ENCODE assay signal across 23 mouse cellular contexts in the genomic region with DNA sequence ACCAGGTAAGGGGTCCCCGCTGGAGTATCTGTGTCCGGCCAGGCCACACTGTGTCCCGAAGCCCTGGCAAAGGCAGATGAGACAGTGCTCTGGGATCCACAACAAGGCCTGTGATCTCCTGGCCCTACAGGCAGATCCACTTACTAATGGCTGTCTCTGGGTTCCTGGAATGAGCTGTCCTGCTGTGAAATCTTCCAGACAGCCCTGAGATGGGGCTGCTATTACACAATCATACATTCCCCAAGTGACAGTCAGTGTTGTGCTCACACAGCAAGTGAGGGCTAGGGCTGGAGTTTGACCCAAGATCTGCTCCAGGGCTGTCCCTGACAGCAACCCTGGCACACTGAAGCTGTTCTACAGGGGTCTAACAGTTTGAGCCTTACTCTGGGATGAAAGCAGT. TPM values are rescaled to one million over a fixed set of nuclear protein-coding genes. Genes with fewer than 3 reads are reported as not detected.
DNase-seq lines count a peak whose midpoint lies in the region; ATAC-seq and TF ChIP-seq lines count a peak whose summit lies in the region.
"Had no signal": no experiment of that assay in that cellular context is flagged by ENCODE, and none has a peak within 500 bp of the region (broad histone marks: within the 10 kb centered on the region; RNA-seq: fewer than 3 reads in every experiment).

No protein-coding gene starts in this region.

- TF ChIP-seq CTCF in lung, postnatal 0 days (IDR thresholded peaks at IDR 0.05) = no peak
- no peak for TF ChIP-seq CTCF in embryonic fibroblast, embryonic 13.5 days (IDR thresholded peaks at IDR 0.05; ENCODE audit: borderline replicate concordance, insufficient read depth, low read length)

- H3K9me3 ChIP-seq in lung, postnatal 0 days (ENCODE audit: low read length) = no peaks in the 10 kb centered on the region
- H3K9me3 ChIP-seq: embryonic facial prominence, embryonic 15.5 days; forebrain, embryonic 13.5 days; hindbrain, embryonic 12.5 days; limb, embryonic 13.5 days; midbrain, embryonic 10.5 days; neural tube, embryonic 12.5 days; stomach, embryonic 15.5 days had no signal

- 95% methylated on average over 3 of the region's 3 CpGs for WGBS in lung, postnatal 0 days

- no peak overlapping the region for H3K4me3 ChIP-seq in lung, postnatal 0 days (ENCODE audit: low read depth, low read length)
- H3K4me3 ChIP-seq in embryonic fibroblast, embryonic 13.5 days (ENCODE audit: insufficient read depth, low read length) = no peak overlapping the region
- H3K4me3 ChIP-seq: embryonic facial prominence, embryonic 15.5 days; forebrain, embryonic 13.5 days; hindbrain, embryonic 12.5 days; layer of hippocampus, adult 2 months; limb, embryonic 13.5 days; midbrain, embryonic 10.5 days; neural tube, embryonic 12.5 days; stomach, embryonic 15.5 days had no signal

- no peak overlapping the region for H3K4me2 ChIP-seq in lung, postnatal 0 days (replicated peaks; ENCODE audit: low read depth, low read length)
- H3K4me2 ChIP-seq: embryonic facial prominence, embryonic 15.5 days; forebrain, embryonic 13.5 days; hindbrain, embryonic 12.5 days; limb, embryonic 13.5 days; neural tube, embryonic 12.5 days; stomach, embryonic 15.5 days had no signal

- DNase-seq in adrenal gland, adult 2 months = peak; percentile 79
- DNase-seq in adrenal gland, postnatal 25 days = no peak
- DNase-seq in lung, postnatal 0 days (ENCODE audit: low spot score) = peak; percentile 82
- DNase-seq in lung, postnatal 10 days = no peak
- no peak for DNase-seq in spleen, adult 18-20 months
- no peak for DNase-seq in urinary bladder, postnatal 4 days (ENCODE audit: low spot score in 2 of 2)
- DNase-seq in heart, adult 8-10 months (ENCODE audit: low spot score) = no peak
- DNase-seq: cerebellum, postnatal 10 days; embryo, embryonic 11 days; heart, adult 18-20 months had no signal

- peak; percentile 67 for ATAC-seq in lung, postnatal 0 days
- ATAC-seq: forebrain, embryonic 13.5 days; inflammation-experienced regulatory T-cells, adult 6 months had no signal

- no peak overlapping the region for H3K27ac ChIP-seq in lung, postnatal 0 days (ENCODE audit: low read length)
- H3K27ac ChIP-seq in embryonic fibroblast, embryonic 13.5 days (ENCODE audit: insufficient read depth, low read length) = peak overlapping the region; percentile 13; the same call in 1 of the 2 replicates
- H3K27ac ChIP-seq: embryonic facial prominence, embryonic 15.5 days; forebrain, embryonic 13.5 days; hindbrain, embryonic 12.5 days; kidney, postnatal 0 days; layer of hippocampus, adult 2 months; limb, embryonic 13.5 days; midbrain, embryonic 10.5 days; neural tube, embryonic 12.5 days; stomach, embryonic 15.5 days had no signal

- TF ChIP-seq POLR2A in embryonic fibroblast, embryonic 13.5 days (IDR thresholded peaks at IDR 0.05; ENCODE audit: low read depth, low read length) = no peak

- H3K9ac ChIP-seq in lung, postnatal 0 days (replicated peaks; ENCODE audit: low read depth) = no peak overlapping the region
- H3K9ac ChIP-seq: embryonic facial prominence, embryonic 15.5 days; forebrain, embryonic 13.5 days; hindbrain, embryonic 12.5 days; limb, embryonic 13.5 days; neural tube, embryonic 12.5 days; stomach, embryonic 15.5 days had no signal

- no peaks in the 10 kb centered on the region for H3K4me1 ChIP-seq in lung, postnatal 0 days (ENCODE audit: insufficient read depth, low read depth, low read length)
- no peaks in the 10 kb centered on the region for H3K4me1 ChIP-seq in embryonic fibroblast, embryonic 13.5 days (ENCODE audit: control insufficient read depth, insufficient read depth, low read length)
- H3K4me1 ChIP-seq: forebrain, embryonic 13.5 days had no signal

- H3K27me3 ChIP-seq in lung, postnatal 0 days (replicated peaks; ENCODE audit: insufficient read depth, low read length) = no peaks in the 10 kb centered on the region
- H3K27me3 ChIP-seq: embryonic facial prominence, embryonic 15.5 days; forebrain, embryonic 13.5 days; hindbrain, embryonic 12.5 days; limb, embryonic 13.5 days; neural tube, embryonic 12.5 days; stomach, embryonic 15.5 days had no signal

- no peak for TF ChIP-seq EP300 in lung, postnatal 0 days (IDR thresholded peaks at IDR 0.05)

- peaks cover 8% of the 10 kb centered on the region; the same call in 1 of the 2 replicates for H3K36me3 ChIP-seq in lung, postnatal 0 days (ENCODE audit: insufficient read depth, low read length)

RNA-seq across cellular contexts. Expression of a gene that starts 18.1 kb away (rescaled TPM):
- 10 to 100 TPM in 1 of 2 experiments, 1 to 10 TPM in 1; 7.5 to 13.9 TPM for total RNA-seq in adrenal gland, adult 2 months (2021)
- polyA plus RNA-seq in adrenal gland, adult 2 months (2012; rRNA removed) = 45.7 and 48.2 TPM in 2 replicates
- 12.5 and 15.4 TPM in 2 replicates for total RNA-seq in adrenal gland, postnatal 25 days (2021)
- polyA plus RNA-seq in lung, postnatal 0 days (2015; fragmentation: Nextera tagmentation; extraction: Ambion mirVana) = 12.6 and 15.6 TPM in 2 replicates
- 20.2 and 26.4 TPM in 2 replicates for polyA plus RNA-seq in embryonic fibroblast, embryonic 13.5 days (2011; ENCODE audit: insufficient read length, low read depth, missing spikeins)
- 1 to 10 TPM; 5.5 to 6.0 (median 5.8) TPM for total RNA-seq in heart, adult 8-10 months (2022)

RNA-seq across cellular contexts. Expression of a gene that starts 27.1 kb away (rescaled TPM):
- 10 to 100 TPM; 69.7 to 74.7 TPM for total RNA-seq in adrenal gland, adult 2 months (2021)
- 131 and 132 TPM in 2 replicates for polyA plus RNA-seq in adrenal gland, adult 2 months (2012; rRNA removed)
- 83.6 and 96.8 TPM in 2 replicates for total RNA-seq in adrenal gland, postnatal 25 days (2021)
- 62.8 and 68.7 TPM in 2 replicates for polyA plus RNA-seq in lung, postnatal 0 days (2015; fragmentation: Nextera tagmentation; extraction: Ambion mirVana)
- 77.9 and 82.0 TPM in 2 replicates for polyA plus RNA-seq in embryonic fibroblast, embryonic 13.5 days (2011; ENCODE audit: insufficient read length, low read depth, missing spikeins)
- total RNA-seq in heart, adult 8-10 months (2022) = 10 to 100 TPM; 23.3 to 27.1 (median 25.7) TPM

RNA-seq across cellular contexts. Expression of a gene that starts 35.0 kb away (rescaled TPM):
- total RNA-seq in adrenal gland, adult 2 months (2021) = 10 to 100 TPM; 11.3 to 19.1 TPM
- 47.0 and 50.8 TPM in 2 replicates for polyA plus RNA-seq in adrenal gland, adult 2 months (2012; rRNA removed)
- 14.3 and 23.7 TPM in 2 replicates for total RNA-seq in adrenal gland, postnatal 25 days (2021)
- 51.8 and 53.5 TPM in 2 replicates for polyA plus RNA-seq in lung, postnatal 0 days (2015; fragmentation: Nextera tagmentation; extraction: Ambion mirVana)
- 2.1 and 2.6 TPM in 2 replicates for polyA plus RNA-seq in embryonic fibroblast, embryonic 13.5 days (2011; ENCODE audit: insufficient read length, low read depth, missing spikeins)
- total RNA-seq in heart, adult 8-10 months (2022) = 10 to 100 TPM; 16.4 to 28.8 (median 21.7) TPM

RNA-seq across cellular contexts. Expression of a gene that starts 39.4 kb away (rescaled TPM):
- 100 to 1,000 TPM; 100 to 128 TPM for total RNA-seq in adrenal gland, adult 2 months (2021)
- 266 and 281 TPM in 2 replicates for polyA plus RNA-seq in adrenal gland, adult 2 months (2012; rRNA removed)
- 105 and 106 TPM in 2 replicates for total RNA-seq in adrenal gland, postnatal 25 days (2021)
- polyA plus RNA-seq in lung, postnatal 0 days (2015; fragmentation: Nextera tagmentation; extraction: Ambion mirVana) = 118 and 130 TPM in 2 replicates
- polyA plus RNA-seq in embryonic fibroblast, embryonic 13.5 days (2011; ENCODE audit: insufficient read length, low read depth, missing spikeins) = 15.1 and 17.1 TPM in 2 replicates
- 100 to 1,000 TPM; 111 to 143 (median 126) TPM for total RNA-seq in heart, adult 8-10 months (2022)
- polyA plus RNA-seq: inflammation-experienced regulatory T-cells, adult 6 months had no signal

RNA-seq across cellular contexts. Expression of a gene that starts 55.0 kb away (rescaled TPM):
- not detected for total RNA-seq in adrenal gland, adult 2 months (2021)
- polyA plus RNA-seq in adrenal gland, adult 2 months (2012; rRNA removed) = not detected in 2 replicates
- total RNA-seq in adrenal gland, postnatal 25 days (2021) = not detected in 2 replicates
- polyA plus RNA-seq in lung, postnatal 0 days (2015; fragmentation: Nextera tagmentation; extraction: Ambion mirVana) = 0.30 TPM in 2 replicates
- not detected in 2 replicates for polyA plus RNA-seq in embryonic fibroblast, embryonic 13.5 days (2011; ENCODE audit: insufficient read length, low read depth, missing spikeins)
- not detected for total RNA-seq in heart, adult 8-10 months (2022)
- total RNA-seq: adrenal gland, adult 18-20 months; heart, adult 18-20 months had no signal
- polyA plus RNA-seq: kidney, postnatal 0 days; liver, embryonic 16.5 days had no signal

Comparison
In these comparisons a context has a peak if more than half of its experiments do, and no peak if none do; other contexts are left out.
1. DNase-seq: peak in adrenal gland, adult 2 months (single experiment) and lung, postnatal 0 days (single experiment); none in adrenal gland, postnatal 25 days (single experiment), lung, postnatal 10 days (single experiment), spleen, adult 18-20 months (0 of 2), urinary bladder, postnatal 4 days (0 of 2) and heart, adult 8-10 months (single experiment).